Mouse (Mus musculus) yolk sac, embryonic 10.5 days (tissue): ENCODE measurements at regions not wholly inside any gene's neighbourhood (a gene's known extent, or its start where the extent isn't known, plus 50 kb on each side); places are given as distances from the start of the nearest gene placed in this dataset.

ENCODE experiments used
- DNase-seq: peaks from one replicate; pipeline ENCODE4 v3.0.0-alpha.2; 2017; ENCODE audit warnings: low spot score

DNA sequence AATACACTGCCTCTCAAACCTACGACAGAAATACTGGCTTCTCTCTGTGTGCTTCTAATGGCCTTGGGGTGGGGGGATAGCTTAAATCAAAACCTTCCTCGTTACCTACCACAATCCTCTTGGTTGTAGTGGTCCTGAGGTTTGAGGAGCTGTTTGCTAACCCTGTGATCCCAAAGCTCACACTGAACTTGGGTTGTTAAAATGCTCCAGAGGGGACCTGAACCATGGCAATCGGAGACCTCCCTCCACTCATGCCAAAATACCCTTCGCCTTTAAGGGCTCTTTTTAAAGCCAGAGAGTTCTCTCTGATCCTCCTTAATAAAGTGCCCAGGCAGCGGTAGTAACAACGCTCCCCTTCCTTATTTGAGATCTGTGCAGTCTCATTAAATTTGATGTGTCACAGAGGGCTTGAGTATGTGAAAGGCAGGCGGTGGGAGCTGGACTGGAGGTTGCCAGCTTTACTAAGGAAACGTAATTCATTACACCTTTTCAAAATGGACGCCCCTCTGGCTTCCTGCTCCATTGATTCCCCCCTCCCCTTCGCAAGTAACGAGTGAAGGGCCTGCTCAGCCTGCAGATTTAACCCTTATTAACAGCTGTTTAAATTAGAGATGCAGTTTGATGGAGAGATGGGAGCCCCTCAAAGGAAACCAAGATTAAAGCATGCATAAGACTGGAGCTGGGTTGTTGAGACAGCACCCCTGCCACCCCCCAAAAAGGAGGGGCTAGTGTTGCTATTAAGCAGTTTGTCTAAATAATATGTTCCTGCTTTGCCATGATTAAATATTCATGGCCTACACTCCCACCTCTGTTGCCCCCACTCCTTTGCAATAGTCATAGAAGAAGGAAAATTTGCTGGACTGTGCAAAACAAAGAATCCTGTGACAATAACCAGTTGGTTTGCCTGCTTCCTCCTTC, 289.4 kb downstream of the Sorl1 start:
- no peak for DNase-seq

DNA sequence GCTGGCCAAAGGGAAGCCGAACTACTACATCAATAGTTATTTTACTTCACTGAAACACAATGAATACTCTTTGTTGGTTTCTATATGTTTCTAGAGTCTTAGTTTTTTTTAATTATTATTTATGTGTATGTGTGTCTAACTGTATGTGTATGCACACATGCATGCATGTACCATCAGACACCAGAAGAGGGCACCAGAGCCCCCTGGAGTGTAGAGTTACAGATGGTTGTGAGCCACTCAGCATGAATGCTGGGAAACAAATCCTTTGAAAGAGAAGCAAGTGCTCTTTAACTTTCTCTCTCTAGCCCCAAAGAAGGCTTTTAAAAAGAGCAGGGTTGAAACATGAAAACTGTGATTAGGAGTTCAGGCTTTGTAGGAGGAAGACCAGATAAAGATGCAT, 290.7 kb downstream of the Sorl1 start:
- no peak for DNase-seq

DNA sequence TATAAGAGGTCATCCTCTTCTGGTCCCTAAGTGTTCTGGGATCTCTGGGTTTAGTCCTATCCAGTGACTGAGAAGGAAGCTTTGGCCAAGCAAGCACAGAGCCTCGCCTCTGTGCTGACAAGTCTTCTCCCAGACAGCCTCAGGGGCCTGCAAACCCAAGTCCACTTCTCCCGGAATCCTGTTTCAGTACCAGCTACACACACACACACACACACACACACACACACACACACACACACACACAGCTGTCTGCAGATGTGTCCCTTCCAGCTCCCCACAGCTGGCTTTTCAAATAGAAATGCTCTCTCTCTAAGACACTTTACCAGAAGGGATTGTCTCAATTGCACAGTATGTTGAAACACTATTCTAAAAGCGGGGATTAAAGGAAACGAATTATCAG, 296.7 kb downstream of the Sorl1 start:
- DNase-seq = no peak

DNA sequence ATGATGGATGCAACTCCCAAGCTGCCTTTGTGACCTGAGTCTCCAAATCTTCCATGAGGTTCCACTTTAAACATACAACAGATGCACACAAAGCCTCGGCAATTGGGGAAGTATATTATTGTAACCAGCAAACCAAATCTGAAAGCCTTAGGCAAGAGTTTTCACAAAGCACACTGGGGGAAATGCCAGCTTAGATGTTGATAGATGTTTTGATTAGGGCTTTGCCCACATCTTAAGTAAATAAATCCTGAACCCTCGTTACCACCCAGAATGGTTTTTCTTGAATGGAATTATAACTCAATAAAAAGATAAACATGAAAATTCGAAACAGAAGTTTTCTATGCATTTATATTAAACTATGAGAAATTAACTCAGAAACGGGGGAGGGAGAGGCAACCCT, 302.7 kb downstream of the Sorl1 start:
- no peak for DNase-seq

DNA sequence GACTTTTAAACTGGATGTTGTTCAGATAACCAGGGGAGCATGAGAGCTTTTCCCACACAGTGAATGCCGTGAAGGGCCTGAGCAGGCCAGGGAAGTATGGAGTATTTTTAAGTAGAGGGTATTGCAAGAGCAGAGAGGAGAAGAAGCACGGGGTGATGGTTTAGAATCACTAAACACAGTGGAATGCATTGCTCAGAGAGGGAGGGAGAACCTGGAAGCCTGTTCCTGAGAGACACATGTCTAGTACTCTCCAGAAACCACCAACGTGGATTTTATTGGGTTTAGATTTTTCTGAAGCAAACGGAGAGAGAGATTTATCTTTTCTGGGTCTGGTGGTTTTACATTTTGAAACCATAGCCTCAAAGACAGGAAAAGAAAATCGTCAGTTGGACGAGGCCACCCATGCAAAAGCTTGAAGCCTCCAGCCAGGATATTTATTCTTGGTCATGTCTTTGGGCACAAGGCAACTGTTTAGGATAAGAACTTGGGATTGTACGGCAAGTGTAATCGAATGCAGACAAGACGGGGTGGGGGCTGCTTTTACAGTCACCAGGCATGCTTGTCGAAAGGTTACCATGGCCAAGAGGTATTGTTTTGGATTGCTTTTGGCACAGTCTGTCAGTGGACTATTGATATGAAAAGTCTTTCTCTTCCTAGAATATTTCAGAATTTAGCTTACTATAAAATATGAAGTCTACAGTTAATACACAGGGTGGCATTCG, 306.2 kb downstream of the Sorl1 start:
- no peak for DNase-seq

DNA sequence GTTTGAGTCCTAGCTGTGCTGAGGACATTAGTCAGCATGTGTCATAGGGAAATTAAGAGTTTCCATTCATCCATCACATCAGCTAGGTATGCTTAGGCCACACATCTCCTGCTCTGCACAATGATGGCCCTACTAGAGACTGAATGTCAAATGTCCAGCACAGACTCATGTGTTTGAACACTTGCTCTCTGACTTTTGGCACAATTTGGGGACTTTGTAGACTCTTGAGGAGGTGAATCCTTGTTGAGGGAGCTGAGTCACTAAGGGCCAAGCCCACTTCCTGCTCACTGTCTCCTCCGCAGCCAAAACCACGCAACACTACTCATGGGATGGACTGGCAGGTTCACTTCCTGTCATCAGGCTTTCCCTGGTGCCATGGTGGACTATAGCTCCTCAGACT, 308.2 kb downstream of the Sorl1 start:
- no peak for DNase-seq

DNA sequence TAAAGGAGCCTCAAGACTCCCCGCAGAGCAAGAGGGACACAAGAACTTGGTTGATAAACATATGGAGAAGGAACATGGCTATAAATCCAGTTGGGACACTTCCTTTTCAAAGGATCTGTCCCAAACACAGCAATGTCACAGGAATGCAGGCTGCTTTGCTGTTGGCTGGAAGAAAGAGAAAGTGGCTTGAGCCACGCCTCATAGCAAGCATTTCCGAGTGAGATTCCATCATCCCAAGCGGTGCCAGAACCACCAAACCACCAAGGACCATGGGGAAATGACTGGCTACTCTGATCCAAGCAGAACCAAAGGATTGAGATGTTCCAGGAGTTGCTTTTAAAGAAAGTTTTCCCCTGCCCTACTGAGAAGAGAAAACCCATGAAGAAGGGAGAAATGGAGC, 314.8 kb downstream of the Sorl1 start:
- no peak for DNase-seq

DNA sequence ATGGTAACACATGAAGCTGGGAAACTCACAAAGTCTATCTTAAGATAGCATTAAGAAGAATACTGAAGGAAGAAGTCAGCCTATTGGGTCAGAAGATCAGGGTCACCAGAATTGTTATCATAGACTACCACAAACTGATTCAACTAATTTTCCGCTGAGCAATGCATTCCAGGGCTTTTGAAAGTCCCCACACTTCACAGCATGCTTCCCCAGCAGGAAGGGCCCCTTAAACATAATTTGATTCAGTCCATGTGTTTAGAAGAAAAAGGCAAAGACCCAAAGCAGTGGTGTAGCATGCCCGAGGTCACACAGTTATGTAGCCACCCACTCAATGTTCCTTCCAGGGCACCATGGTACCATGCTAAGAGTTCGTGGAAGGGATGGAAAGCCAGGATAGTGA, 315.3 kb downstream of the Sorl1 start:
- no peak for DNase-seq

DNA sequence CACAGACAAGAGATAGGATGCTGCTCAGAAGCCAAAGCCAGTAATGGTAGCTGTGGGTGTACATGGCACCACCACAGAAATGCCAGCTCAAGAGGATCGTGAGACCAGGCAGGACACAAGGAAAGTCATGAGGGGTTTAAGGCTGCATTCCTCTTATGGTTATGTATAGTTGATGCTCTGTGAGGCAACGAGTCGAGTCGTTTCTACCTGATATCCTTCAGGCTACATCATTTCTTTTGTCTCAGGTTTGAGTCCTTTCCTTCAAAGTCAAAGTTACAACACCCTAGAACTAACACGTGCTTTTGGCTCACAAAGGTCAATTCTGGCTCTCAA, 317.8 kb downstream of the Sorl1 start:
- no peak for DNase-seq

DNA sequence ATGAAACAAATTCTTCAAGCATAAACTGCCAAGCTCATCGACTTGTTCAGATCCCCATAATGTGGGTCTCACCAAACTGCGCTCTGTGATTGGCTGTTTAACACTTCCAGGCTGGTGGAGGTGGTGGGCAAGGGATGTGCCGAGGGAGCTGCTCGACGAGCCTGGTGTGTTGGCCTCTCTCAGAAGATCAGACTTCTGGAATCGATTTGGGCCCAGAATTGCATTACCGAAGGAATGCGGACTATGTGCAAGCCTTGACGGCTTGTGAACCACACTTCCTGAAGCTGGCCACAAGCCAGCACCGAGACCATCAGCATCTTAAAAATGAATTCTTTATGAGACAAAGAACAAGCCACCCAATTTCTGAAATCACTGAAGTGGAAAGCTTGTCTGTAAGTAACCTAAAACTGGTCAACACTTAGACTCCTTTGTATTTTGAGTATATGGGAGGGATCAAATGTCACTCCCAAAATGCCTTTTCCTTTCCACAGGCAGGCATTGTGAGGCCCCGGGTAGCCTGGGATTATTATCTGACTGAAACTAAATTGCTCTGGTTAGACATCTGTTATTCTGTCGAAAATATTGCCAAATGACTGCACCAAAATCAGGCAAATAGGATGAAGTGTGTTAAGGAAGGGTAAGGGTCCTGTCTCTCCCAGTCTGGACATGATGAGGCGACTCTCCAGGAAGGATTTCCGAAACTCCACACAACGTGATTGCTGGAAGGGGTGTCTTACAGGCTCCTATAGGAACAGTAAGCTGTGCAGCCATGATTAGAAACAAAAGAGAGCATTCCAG, 318.4 kb downstream of the Sorl1 start:
- peak; percentile 27 for DNase-seq

DNA sequence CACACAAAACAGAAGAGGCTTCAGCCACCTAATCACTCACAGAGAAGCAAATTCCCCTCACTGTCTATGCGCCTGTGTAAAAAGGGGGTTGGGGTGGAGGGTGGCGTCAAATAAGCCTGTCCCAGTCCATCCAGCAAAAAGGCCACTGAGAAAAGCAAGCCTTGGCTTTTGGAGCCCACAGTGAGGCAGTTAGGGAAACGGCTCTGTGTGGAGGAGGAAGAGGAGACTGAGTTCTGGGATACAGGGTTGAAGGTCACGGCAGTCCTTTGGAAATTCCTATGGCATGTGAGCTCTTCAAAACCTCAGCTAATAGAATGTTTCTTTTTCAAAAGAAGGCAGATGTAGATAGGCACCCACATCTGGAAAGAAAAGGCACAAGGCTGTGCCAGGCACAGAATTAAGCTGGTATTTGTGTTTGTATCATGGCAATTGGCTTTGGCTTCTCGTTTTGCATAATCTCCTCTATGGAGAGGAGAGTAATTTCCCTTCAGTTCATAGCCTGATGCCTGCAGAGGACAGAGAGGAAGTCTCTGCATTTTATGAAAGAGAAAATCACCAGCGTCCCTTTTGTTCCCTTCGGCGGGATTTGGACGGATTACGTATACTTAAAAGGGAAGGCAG, 319.3 kb downstream of the Sorl1 start:
- peak; percentile 9 for DNase-seq

DNA sequence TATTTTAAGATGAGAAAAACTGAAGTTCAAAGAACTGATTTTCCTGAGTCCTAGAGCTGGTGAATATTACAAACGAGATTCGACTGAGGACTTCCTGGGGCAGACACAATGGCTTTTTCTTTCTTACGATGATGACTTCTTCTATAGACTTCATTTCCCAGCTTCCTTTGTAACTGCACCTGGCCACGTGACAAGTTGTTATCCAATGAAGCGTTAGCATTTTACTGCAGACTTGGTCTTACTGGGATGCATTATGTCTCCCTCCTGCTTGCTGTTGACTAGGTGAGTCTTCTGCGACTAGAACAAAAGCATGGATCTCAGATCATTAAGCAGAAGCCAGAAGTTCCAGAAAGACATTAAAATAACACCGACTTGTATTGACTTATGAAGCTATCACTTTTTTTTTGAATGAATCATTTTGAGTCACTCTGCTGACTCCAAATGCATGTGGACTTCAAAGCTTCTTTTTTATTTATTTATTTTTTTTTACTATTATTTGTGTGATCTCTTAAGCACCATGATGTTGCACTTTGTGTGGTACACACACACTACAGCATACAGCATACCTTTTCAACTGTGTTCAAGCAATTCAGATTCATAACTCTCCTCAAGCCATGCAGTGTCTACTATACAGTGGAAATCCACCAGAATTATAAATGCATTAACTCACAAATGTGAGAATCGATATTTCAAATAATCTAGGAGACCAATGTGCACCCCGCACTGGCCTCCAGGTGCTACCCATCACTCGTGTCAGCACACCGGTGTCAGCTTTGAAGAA, 320.2 kb downstream of the Sorl1 start:
- no peak for DNase-seq

DNA sequence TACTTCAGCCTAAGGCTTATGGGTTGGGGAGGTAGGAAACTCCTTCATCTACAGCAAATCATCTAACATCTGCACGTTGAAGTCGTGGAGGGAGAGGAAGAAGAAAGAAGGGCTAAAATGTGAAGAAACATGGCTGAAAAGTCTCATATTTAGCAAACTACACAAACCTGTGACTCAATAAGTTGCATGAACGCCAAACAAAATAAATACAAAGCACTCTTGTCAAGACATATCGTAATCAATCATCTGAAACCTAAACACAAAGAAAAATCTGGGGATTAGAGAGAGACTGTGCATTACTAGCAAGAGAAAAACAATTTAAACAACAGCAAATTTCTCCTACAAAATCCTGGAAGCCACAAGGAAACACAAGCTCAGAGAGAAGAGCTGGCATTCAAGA, 322.7 kb downstream of the Sorl1 start:
- DNase-seq = no peak

DNA sequence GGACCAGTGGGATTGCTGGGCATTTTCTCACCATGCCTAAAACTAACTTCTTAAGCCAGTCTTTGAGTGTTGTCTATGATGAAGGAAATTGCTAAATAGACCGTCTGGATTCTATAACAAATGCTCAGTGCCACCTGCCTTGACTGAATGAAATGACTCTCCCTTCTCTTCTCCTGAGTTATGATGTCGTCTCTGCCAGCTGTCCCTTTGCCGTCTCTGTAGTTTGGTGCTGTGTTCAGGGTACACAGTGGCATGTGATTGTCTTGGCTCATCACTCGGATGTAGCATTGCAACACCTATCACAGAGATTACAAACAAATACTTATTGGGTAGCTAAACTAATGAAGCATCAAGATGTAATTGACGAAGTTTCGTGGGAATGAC, 331.3 kb downstream of the Sorl1 start:
- no peak for DNase-seq

DNA sequence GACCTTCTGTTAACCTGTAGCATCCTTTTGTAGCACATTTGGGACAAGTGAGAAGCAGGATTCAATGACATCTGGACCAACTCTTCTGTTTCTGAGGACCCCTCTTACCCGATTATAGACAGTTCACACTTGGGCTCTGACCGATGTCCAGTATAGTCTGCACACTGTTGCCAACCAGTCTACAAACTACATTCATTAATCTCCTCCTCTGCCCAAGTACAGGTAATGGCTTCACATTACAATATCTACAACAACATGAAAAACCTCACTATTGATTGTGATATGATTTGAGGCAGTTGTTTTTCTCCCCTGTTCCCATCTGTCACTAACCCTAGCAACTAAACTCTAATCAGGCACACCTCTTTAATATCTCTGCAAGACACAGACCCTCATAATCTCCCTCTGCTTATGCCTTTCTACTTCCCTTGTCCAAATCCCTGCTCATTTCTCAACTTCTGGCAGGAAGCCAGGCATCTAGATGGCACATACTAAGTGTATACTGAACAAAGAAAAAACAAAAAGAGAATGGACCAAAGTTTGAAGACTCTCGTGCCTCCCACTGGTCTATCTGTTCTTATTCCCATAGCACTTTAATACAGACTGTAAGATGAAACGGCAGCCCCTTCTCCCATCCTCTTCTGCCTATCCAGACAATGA, 331.8 kb downstream of the Sorl1 start:
- DNase-seq = no peak

DNA sequence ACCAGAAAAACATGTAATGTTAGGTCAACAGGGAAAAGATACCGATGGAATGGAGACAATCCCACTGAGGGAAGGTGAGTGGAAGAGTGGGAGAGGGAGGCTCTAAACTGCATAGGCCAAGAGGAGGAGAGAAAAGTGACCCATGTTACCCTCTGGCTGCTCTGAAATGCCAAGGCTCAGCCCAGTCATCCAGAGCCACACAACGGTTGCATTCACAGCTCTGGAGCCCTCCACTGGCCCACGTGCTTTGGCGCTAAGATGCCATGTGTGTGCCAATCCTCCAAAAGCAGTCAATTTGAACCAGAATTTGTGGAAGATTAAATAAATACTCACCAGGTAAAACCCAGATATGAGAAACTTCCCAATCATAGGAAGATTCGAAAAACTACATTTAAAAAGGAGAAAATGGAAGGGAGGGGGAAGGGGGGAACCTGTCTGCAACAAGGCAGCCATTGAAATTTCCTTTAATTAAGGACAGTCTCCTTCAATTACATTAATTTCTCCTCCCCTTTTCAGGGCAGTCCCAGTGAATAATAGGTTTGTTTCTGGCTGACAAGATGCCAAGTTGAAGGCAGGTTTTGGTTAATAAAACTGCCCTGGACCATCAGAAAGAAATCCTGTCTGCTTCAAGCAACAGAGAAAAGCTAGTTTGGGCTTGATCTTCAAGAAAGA, 332.5 kb downstream of the Sorl1 start:
- no peak for DNase-seq

DNA sequence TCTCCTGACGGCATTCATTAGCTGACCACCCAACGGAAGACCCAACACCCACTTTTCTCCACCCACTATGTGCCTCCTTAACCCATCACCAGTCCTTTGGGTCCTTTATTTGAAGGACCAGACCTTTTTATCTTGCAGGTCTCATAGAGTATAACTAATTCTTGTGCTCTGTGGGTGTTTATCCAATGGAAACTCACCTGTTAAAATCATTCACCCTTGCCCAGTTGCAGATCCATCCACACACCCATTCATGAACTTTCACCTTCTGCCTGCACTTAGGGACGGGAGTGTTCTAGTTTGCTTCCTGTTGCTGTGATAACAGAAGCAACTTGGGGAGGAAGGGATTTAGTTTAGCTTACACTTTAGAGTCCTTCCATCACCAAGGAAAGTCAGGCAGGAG, 339.0 kb downstream of the Sorl1 start:
- DNase-seq = no peak

DNA sequence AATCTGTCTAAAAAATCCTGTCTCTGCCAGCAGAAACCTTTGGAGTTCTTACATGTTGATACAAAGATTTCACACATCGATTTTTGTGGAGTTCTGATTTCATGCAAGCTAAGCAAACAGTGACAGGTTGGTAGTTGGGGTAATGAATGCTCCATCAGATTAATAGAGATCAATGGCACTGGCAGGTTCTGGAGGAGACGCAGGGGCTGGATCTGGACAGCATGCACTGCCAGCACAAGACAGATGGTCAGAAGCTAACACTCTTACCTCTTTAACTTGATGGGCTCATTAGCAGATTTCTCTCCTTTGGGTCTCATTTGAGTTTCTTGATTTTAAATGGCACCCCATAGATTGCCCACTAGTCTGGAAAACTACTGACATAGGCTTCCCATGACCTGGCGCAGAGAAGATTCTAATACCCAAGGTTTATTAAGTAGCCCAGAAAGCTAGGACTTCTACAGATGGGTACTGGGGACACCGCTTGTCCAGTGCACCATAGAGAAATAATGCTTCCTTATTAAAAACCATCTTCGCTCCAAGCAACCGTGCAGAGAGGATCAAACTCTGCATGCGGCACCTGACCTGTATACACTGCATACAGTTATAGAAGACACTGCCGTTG, 351.7 kb downstream of the Sorl1 start:
- DNase-seq = no peak

DNA sequence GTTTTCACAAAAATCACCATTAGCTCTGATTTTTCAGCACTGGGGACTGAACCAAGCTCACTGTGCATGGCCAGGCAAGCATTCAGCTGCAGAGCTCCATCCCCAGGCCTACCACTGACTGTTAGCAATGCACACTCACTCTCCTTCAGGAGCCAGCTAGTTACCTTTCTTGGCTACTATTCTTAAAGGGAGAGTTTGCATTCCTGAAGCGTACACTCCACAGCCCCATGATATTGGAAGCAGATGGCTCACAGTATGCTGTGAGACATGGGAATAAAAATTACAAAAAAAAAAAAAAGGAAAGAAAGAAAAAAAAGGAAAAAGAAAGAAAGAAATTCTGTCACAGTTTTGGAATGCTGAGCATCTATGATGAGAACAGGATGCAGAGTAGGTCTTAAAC, 352.8 kb downstream of the Sorl1 start:
- DNase-seq = no peak

DNA sequence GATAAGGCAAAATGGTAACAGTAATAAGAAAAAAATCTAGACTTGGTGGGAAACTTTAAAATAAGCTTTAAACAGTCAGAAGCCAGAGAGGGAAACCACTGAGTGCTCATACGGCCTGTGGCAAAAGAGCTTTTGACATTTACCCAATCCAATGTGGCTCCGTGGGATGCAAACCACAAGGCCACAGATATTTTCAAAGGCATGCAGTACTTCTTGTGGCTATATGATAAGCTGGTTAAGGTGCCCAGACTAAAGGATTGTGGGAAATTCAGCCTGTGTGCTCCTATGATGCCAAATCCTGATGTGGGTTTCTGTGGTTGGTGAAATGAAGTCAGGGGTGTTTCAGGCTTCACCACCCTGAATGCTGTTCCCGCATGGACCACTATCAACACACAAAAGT, 355.8 kb downstream of the Sorl1 start:
- DNase-seq = no peak
